Mouse (Mus musculus): ENCODE results near the gene Rpl34.

Rpl34 gene

DNA sequence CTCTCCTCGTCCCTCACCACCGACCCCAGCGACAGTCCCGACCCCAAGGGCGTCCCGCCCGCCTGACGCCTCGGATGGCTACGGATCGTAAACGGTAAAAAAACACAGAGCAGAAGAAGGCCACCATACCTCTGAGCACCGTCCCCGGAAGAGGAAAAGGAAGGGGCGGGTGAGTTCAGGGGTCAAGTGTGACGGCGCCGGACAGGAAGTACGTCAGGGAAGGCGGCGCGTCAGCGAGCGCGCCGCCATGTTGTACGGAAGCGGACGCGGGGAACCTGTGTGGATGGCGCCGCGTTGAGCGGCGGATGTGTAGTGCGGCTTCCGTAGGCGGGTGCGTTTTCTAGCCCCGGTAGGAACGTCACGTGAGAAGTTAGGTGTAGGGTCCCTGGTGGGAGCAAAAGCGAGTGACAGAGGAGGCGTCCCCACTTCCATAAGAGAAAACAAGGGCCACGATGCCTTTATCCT, at the start of gene Rpl34:
TSS of gene Rpl34 (minus strand) at position 210 of the 465 bp plus-strand sequence.
- peak; percentile 98 for DNase-seq (ENCODE audit: low spot score in 2 of 2)

DNA sequence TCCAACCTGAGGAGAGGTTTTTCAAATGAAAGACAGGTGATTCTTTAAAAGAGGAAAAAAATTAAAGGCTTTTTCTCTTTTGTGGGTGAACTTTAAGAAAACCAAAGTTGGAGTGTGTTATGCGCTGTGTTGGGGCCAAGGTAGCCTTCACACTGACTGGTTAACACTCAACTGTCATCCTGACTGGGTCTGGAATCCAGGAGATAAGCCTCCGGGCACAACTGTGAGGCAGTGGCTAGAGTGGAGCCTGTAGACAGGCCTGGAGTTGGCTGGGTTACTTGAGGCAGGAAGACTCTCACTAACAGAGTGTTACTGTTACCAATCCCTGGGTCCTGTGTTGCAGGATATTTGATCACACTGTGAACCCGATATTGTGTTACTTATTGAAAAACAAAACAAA, 38.0 kb upstream of the Rpl34 start:
- no peak for DNase-seq (ENCODE audit: low spot score in 2 of 2)

DNA sequence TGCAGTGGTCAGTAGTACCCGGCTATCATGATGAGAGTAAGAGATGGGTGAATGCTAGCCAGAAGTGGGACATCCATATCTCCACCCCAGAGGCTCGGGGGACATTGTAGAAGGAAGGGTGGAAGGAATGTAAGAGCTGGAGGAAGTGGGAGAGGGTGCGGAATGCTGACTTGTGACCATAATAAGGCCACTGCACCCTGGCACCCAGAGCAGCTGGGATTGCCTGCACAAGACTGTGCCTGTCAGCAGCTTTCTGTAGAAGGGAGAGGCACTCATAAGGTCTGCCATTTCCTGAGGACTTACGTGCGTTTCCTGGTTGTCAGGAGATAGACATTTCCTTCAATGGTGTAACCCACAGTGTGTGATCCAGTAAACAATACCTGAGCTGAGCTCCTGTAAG, 33.9 kb upstream of the Rpl34 start:
- no peak for DNase-seq (ENCODE audit: low spot score in 2 of 2)

DNA sequence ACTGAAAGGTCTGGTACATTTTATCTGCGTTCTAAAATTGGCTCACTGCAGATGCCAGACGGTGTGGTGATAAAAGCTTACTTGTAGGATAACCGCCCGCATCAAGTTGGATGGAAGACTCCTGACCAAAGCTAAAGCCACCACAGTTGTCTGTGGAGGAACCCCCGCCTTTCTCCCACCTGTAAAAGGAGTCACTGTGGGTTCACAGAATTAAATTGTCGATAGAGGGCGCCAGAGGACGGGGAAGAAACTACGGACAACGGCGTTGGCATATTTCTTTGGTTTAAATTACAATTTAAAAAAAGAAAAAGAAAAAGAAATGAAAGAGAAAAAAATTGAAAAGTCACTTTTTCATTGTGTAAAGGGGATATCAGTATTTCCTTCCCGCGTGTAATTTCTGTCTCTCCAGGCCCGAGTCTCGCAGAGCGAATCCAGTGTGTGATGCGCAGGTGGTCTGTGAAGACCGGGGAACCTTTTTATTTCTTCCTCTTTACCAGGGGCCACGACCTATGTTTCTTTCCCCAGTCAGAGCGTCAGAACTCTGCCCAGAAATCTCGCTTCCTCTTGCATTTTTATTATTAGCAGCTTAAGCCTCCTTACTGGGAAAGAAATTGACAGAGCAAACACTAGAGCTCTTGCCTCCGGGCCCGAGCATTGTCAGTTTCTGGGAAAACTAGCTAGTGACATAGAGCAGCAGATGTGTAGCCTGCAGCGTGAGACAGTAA, 30.7 kb upstream of the Rpl34 start:
- peak; percentile 55 to 77 for DNase-seq (ENCODE audit: low spot score in 2 of 2)

DNA sequence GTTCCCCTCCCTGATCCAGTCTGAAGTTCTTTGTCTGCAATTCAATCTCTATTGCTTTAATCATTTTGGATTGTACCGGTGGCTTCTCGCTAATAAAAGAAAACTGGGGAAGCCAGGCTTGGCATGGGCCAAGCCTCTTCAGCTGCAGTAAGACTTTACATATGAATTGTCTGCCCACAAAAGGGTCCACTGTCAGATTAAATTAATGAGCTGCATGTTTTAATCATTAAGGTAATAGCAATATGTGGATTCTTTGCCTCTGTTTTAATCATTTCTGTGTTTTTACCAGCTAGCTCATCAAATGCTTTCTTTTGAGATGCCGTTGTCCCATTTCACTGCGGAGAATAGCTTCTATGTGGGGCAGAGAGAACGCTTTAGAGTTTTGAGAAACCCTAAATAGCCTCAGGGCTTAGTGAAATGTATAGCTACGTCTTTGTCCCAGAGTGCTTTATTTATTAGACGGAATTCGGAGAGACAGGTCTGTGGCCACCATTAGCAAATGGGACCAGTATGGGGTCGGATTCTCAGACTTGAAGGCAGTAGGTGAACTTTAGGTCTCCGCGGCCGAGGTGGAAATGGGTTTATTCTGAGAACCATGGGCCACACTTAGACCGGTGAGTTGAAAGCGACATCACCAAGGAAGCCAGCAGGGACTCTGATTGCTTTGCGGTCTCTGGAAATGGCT, 28.1 kb upstream of the Rpl34 start:
- DNase-seq (ENCODE audit: low spot score in 2 of 2): no peak

DNA sequence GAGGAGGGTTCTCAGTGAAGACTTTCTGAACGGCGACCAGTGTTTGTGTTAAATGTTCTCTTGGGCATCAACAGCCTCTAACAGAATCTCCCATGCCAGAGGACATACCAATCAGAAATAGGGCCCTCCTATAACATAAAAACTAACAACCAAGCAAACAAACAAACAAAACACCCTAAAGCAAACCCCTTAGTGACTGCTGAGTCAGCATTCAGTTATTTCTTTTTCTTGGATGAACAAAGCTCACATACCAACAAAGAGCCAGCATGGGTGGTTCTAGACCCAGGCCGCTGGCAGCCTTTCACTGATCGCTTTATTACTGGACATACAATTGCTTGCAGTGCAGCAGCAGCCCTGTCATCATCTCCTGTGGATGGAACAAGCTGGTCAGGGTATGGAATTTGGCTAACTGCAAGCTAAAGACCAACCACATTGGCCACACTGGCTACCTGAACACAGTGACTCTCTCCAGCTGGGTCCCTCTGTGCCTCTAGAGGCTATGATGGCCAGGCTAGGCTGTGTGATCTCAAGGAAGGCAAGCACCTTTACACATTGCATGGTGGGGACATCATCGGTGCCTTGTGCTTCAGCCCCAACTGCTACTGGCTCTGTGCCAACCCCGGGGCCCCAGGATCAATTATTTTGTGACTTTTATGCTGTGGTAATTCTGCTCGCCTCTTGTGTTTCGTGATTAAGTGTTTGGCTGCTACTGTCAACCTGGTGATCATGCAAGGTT, 27.1 kb upstream of the Rpl34 start:
- no peak for DNase-seq (ENCODE audit: low spot score in 2 of 2)

DNA sequence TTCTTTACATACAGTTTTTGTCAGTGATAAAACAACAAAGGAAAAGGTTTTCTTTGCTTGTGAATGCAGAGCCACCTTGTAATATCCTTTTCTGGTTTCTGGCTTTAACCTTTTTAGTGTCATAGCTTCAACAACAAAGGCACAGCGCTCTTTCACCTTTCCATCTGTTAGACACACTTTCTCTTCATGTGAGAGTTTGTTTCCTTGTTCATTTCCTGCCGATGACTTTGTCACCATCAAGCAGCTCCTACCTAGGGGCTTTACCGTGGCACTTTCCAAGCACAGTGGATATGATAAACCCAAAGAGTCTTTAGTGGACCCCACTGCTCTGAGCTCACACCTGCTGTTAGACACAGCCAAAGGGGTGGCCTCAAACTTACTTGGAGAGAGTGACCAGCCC, 19.0 kb upstream of the Rpl34 start:
- DNase-seq (ENCODE audit: low spot score in 2 of 2): no peak

DNA sequence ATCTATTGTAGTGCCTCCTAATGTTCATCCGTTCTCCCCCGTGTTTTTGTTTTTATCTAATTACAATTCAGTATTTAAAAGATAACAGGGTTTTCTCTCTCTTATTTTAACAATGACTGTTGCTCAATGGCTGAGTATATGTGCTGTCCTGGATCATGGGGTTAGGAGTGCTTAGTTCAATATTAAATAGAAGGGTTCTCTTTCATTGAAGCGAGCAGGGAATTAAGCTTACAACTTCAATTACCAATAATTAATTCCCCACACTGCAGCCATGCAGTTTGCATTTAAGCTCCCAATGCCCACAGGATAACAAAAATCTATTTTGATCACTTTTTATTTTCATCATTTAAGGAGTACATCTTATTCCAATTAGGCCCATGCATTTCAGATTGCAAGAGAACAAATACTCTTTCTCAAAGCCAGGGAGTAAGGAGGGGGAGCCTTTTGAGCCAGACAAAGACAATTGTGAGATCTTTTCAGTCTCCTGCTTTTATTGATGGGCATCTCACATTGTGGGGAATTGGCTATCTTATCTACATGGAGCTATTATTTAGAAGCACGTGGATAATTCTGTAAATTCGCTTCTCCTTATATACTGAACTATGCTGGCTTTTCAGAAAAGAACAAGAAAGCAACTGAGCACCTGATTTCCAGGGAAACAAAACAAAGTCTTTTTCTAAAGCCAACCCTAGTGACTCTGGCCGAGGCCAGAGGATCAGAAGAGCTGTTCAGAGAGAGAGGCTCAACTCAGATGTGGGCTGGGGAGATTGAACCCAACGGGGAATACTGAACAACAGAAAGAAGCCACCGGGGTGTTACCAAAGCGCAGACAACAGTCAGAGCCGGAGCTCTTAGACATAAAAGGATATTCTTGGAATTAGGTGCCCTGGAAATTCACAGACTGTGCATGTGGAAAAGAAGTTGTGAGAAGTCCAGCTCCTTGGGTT, 16.7 kb upstream of the Rpl34 start:
- no peak for DNase-seq (ENCODE audit: low spot score in 2 of 2)

DNA sequence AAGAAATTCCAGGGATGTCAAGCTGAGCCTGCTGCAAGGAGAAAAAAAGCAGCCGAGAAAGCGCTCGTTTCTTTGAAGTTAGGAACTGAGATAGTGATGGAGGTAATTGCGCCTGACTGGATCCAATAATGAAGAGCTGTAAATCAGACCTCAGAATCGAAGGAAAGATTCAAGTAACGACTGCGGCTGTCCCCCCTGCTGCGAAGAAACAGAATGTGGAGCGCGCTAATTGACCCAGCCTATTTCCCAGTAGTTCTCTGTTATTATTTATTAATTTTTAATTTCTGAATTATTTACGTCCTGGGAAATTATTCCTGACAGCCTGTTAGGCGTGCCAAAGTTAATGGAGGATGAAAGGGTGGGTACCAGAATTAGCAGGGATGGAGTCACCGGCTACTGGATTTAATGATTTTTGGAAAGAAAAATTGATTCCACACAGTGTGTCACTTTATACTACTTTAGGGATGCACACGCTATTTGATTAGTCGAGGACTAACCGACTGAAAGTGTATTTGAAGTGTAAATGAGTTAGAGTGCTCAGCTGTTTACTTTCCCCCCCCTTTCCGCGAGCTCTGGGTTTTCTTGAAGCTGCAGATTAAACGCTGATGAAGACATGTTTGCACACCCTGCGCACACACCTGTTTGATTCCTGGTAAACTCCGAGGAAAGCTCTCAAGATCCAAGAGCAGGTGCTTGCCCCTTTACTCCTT, 7.6 kb upstream of the Rpl34 start:
- DNase-seq (ENCODE audit: low spot score in 2 of 2): no peak

DNA sequence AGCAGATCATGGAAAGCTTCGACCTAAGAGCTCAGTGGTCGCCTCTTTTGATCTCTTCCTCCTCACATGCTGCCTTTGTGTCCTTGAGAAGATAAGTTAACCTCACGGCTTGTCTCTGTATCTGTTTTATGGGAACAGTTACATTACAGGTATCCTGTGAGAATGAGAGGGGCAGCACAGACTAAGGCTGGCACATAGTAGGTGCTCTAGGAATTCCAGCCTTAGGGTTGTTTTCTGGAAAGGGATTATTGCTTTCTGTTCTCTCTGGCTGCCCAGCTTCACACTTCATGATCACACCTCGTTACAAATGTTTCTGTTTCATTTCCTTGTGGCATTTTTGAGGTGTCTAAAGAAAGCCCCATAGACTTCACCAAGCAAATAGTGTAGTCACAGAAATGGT, 6.6 kb upstream of the Rpl34 start:
- no peak for DNase-seq (ENCODE audit: low spot score in 2 of 2)

DNA sequence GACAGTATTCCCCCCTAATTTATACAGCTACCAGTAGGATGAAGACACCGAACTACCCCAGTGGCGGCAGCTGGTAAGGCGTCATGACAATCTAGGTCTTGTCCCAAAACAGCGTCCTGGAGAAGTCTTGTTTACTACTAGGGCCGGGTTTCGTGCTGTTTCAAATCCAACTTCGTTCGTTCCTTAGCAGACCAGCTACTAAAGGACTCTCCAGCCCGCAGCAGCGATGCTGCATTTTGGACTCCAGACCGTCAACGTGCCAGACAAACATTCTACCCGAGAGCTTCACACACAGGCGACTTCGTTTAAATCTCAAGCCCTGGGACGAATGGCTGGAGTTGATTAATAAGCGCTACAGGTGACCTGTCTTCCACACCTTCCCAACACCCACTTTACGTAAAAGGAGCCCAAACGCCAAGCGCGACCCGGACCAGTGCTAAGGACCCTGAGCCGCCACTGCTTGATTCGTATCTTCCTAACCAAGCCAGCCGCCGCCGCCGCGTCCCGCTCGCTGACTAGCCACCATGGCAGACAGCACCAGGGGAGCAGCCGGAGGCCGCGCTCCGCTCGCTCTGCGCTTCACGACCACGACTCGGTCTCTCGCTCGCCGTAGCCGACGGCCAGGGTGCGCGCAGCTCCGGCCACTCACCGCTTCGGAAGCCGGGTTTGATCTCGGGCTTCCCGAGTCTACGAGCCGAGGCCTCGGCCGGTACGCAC, 568 bp downstream of the Rpl34 start:
- peak; percentile 64 to 66 for DNase-seq (ENCODE audit: low spot score in 2 of 2)

DNA sequence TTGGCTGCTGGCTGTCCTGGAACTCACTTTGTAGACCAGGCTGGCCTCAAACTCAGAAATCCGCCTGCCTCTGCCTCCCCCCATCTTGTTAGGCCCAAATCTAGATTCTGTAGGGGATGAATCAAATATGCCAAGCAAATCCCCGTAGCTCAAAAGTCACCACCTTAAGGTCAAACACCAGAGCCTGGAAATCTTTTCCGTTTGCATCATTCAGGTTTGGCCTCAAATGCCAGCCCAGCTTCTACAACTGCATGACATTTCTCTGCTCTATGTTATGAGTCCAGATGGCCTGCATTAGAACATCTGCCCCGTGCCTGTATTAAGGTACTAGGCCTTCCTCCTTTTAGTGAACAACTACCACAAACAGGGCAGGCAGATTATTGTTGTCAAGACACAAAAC, 2.5 kb downstream of the Rpl34 start:
- no peak for DNase-seq (ENCODE audit: low spot score in 2 of 2)

DNA sequence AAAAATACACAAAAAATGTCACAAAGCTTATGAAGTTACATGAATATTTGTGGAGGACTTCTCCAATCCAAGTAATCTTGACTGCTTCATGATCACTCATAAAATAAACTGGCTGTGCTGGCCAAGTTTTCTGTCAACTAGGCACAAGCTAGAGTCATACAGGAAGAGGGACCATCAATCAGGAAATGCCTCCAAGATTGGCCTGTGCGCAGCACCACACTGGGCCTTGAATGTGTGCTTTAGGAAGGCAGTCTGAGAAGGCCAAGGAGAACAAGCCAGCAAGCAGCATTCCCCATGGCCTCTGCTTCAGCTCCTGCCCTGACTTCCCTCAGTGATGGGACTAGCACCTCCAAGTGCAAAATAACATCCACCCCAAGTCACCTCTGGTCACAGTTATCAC, 3.2 kb downstream of the Rpl34 start:
- no peak for DNase-seq (ENCODE audit: low spot score in 2 of 2)

DNA sequence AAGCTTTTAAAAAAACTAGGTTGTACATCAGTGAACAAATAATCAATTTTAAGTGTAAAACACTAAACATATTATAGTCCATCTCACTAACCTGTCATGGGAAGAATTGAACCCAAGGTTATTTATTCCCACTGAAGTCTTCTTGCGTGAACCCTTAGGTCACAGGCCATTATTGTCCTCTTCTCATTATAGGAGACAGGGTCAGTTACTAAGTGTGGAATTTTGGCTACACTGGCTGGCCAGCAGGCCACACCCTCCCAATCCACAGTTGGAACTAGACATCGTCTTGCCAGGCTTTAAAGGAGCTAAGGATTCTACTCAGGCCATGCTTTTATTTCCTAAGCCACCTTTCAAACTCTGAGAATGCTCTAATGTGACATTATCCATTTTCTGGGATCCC, 4.5 kb downstream of the Rpl34 start:
- no peak for DNase-seq (ENCODE audit: low spot score in 2 of 2)

DNA sequence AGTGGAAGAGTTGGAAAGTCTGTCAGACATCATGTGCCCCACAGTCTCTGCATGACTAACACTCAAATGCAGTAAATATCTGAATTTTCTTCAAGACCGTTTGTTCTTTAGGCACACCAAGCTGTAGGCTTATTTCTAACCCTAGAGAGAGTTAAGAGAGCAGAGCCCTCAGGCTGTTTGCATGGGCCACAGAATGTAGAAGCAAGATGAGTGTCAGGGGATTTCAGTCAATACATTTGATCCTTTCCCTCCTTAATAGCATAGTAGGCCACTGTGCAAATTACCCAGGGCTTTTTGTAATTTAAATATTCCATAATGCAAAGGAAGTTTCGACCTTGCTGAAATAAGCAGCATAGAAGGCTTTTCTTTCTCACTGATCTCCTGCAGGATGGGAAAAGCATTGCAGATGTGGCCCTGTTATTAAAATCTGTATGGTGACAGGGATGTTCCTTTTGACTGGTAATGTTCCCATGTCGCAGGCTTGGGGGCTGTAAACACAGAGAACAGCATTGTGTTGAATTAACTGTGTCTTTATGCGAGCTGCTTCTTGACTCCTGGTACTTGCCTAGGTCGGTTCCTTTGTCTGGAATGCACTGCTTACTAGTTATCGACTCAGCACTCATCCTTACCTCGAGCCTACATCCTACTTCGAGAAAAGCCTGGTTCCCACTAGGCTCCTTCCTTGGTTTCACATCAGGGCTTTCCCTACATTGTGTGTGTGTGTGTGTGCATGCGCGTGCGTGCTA, 7.3 kb downstream of the Rpl34 start:
- DNase-seq (ENCODE audit: low spot score in 2 of 2): no peak

DNA sequence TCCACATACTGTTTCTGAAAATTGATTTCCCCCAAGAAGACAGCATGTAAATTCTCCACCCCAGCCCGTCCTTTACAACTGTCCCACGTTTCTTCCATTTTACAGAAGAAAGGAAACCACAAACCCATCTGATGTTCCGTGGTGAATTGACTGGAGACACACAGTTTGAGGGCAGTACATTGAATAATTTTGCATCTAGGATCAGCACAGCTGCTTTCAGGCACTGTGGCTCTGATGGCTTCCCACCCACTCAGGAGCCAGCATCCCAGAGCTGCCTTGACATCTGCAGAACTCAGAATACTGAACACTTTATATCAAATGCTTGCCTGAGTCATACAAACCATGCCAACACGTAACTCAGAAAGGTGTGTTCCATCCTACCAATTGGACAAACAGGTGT, 10.0 kb downstream of the Rpl34 start:
- no peak for DNase-seq (ENCODE audit: low spot score in 2 of 2)

DNA sequence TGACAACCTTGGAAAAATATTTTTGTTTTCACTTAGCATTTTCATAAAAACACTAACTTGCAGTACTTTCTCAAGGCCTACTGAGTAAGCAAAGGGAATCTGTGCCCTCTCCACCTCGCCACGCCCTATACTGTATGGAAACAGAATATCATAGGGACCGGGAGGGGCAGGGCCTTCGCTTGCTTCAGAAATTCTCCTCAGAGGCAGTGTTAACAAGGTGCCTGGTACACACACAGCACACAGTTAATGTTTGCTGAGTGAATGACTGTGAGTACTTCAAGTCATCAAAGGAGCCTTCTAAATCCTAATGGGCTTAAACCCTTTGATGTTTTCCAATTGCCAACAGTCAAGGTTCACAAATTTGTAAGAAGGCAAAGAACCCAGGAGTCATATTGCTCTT, 11.3 kb downstream of the Rpl34 start:
- DNase-seq (ENCODE audit: low spot score in 2 of 2): no peak

DNA sequence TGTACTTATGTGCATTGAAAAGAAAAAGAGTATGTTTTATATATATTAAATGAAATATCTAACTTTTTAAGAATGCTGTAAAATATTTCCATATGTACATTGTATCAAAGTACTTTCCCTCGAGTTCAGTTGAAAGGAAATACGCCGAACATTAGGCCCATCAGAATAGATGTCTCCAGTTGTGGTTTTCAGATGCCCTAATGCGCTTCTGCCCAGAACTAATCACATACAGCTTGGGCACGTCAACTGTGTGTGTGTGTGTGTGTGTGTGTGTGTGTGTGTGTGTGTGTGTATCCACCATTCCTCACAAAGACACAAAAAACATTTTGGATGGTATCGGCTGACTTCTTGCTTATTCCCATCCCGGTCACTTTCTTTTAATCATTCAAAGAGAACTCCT, 13.6 kb downstream of the Rpl34 start:
- DNase-seq (ENCODE audit: low spot score in 2 of 2): no peak

DNA sequence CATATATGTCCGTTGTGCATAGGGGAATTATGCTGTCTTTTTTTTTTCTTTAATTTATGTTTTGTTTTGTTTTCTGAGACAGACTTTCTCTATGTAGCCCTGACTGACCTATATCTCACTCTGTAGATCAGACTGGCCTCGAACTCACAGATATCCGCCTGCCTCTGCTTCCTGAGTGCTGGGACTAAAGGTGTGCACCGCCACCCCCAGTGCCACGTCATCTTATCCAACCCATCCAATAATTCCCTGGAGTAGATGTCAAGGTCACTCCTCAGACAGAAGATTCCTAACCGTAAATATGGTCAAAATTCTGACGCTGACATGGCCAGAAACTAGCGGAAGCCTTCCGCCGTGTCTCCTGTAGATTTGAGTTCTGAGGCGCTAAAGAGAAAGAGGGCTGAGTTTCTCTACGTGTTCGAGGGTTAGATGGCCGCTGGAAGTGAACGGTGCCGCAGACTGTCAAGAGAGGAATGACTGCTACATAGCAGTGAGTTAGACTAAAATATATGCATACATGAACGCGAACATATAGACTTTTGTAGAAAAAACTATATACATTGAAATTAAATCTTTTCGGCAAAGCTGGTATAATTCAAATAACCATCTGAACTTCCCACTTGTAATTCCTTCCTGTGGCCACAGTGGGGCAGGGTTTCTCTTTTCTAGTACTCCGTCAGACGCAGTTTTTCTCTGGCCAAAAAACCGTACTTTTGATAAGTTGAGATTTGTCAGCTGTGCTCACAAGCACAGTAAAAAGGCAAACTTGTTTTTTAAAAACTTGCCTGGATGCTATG, 15.2 kb downstream of the Rpl34 start:
- DNase-seq (ENCODE audit: low spot score in 2 of 2): peak; percentile 77 to 85
